Mouse (Mus musculus) MEL (cell line): ENCODE results near the gene Abcc9.

Experiments
- CTCF ChIP-seq, 3 experiments: IDR thresholded peaks in 2 of 3; conservative IDR thresholded peaks in 1 of 3; 2 replicates each; pipeline ENCODE4 v1.5.1; 2011 to 2012; ENCODE audit warnings: low read length in 3 of 3, low read depth in 2 of 3, mild to moderate bottlenecking in 2 of 3, improper control_type of control experiment in 1 of 3, inconsistent platforms in 1 of 3, mixed read lengths in 1 of 3, moderate library complexity in 1 of 3; ENCODE audit not compliant: control insufficient read depth in 1 of 3, insufficient read depth in 1 of 3, poor library complexity in 1 of 3, severe bottlenecking in 1 of 3
- GABPA ChIP-seq: IDR thresholded peaks from 2 replicates; pipeline ENCODE4 v1.6.1; 2012; ENCODE audit warnings: low read depth, mild to moderate bottlenecking, inconsistent platforms, low read length, improper control_type of control experiment, moderate library complexity
- POLR2A ChIP-seq, 2 experiments: IDR thresholded peaks; 2 replicates each; pipeline ENCODE4 v1.6.1; 2011 to 2012; ENCODE audit warnings: low read length in 2 of 2, mild to moderate bottlenecking in 2 of 2, control low read depth in 1 of 2, improper control_type of control experiment in 1 of 2, low read depth in 1 of 2, moderate library complexity in 1 of 2; ENCODE audit not compliant: control insufficient read depth in 1 of 2, insufficient read depth in 1 of 2, poor library complexity in 1 of 2
- USF1 ChIP-seq: IDR thresholded peaks from 2 replicates; pipeline ENCODE4 v1.6.1; 2014; ENCODE audit warnings: low read depth, mild to moderate bottlenecking, inconsistent platforms, low read length, improper control_type of control experiment, moderate library complexity
- ZC3H11A ChIP-seq: IDR thresholded peaks from 2 replicates; pipeline ENCODE4 v1.6.1; 2012; ENCODE audit warnings: low read depth, mild to moderate bottlenecking, inconsistent platforms, low read length, improper control_type of control experiment

DNA sequence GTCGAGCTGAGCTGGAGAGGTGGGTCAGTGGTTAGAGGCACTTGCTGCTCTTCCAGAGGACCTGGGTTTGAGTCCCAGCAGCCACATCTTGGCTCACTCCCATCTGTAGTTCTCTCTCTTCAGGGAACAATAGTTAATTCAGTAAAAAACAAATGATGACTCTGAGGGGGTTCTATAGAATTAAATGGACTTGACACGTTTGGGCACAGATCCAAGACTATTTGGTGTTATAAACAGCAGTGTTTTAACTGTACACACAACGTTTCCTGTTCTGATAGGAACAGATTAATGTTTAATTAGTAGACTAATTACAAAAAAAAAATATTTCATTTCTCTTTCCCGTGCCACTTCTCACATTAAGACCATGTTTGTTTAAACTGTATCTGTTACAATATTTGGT lies 15.1 kb upstream of the Abcc9 start:
- TF ChIP-seq GABPA = no peak
- no peak for TF ChIP-seq CTCF (IDR thresholded peaks at IDR 0.05 in 2 of 3, conservative IDR thresholded peaks at IDR 0.05 in 1 of 3; ENCODE audit: control insufficient read depth in 1 of 3, insufficient read depth in 1 of 3, low read depth in 2 of 3, low read length in 3 of 3, poor library complexity in 1 of 3, severe bottlenecking in 1 of 3)
- no peak for TF ChIP-seq POLR2A (IDR thresholded peaks at IDR 0.05; ENCODE audit: control insufficient read depth in 1 of 2, insufficient read depth in 1 of 2, low read depth in 1 of 2, low read length in 2 of 2, poor library complexity in 1 of 2)
- TF ChIP-seq ZC3H11A = no peak
- no peak for TF ChIP-seq USF1
